Mouse (Mus musculus) hindbrain, embryonic 10.5 days (tissue): ENCODE results near the gene Gm49510. TPM values are rescaled to one million over a fixed set of nuclear protein-coding genes. Genes with fewer than 3 reads are reported as not detected.

Experiments
- DNase-seq: peaks from one replicate; pipeline ENCODE4 v3.0.0-alpha.2; 2017; ENCODE audit warnings: low spot score
- H3K27ac ChIP-seq: fragments of 300-500 bp; sonication (generic); 2 replicates; pipeline ENCODE4 v1.5.1; 2016; ENCODE audit warnings: mild to moderate bottlenecking, moderate library complexity
- H3K27me3 ChIP-seq: fragments of 300-500 bp; sonication (generic); 2 replicates; pipeline ENCODE4 v1.6.1; 2016; ENCODE audit warnings: mild to moderate bottlenecking; ENCODE audit not compliant: poor library complexity, insufficient read depth, severe bottlenecking
- H3K36me3 ChIP-seq: fragments of 300-500 bp; sonication (generic); 2 replicates; pipeline ENCODE4 v1.6.1; 2016; ENCODE audit warnings: mild to moderate bottlenecking, moderate library complexity
- H3K4me1 ChIP-seq: fragments of 300-500 bp; sonication (generic); replicated peaks from 2 replicates; pipeline ENCODE4 v1.6.1; 2016; ENCODE audit warnings: mild to moderate bottlenecking
- H3K4me3 ChIP-seq: fragments of 300-500 bp; sonication (generic); 2 replicates; pipeline ENCODE4 v1.5.1; 2016; ENCODE audit warnings: mild to moderate bottlenecking, moderate library complexity
- H3K9me3 ChIP-seq: fragments of 300-500 bp; sonication (generic); 2 replicates; pipeline ENCODE4 v1.6.1; 2016; ENCODE audit warnings: mild to moderate bottlenecking, moderate library complexity
- WGBS: fragments of 180-500 bp; shearing (Covaris S2); methylation state at CpG from one replicate; pipeline ENCODE4 v1.1.7; 2016; 5-methylcytosine and 5-hydroxymethylcytosine counted together
- polyA plus RNA-seq: library from polyadenylated mRNA; unstranded; fragments of >200 nt; fragmentation: Nextera tagmentation; extraction: Ambion mirVana; gene quantifications from 2 replicates; pipeline ENCODE4 v1.2.1, GENCODE M21; 2016

Gm49510 gene
- 0.29 and 0.38 TPM in 2 replicates for polyA plus RNA-seq

- H3K4me1 ChIP-seq: peaks cover 72% of the 10 kb centered on the region
- H3K36me3 ChIP-seq: peaks cover 25% of the 10 kb centered on the region
- H3K27ac ChIP-seq: peak within 1 kb of the TSS; percentile 86
- peak within 1 kb of the TSS; percentile 72 for H3K4me3 ChIP-seq
- H3K9me3 ChIP-seq: no peaks in the 10 kb centered on the region
- no peak for DNase-seq
- peaks cover 19% of the 10 kb centered on the region for H3K27me3 ChIP-seq
- WGBS: 1% methylated on average over 20 of the region's 20 CpGs
Observed at GRCm38 (mm10) chr15:78899409-78899739, at the start of gene Gm49510. Gm49510 (plus strand) TSS chr15:78899667.

GRCm38 (mm10) chr15:78850059-78850824 is 49.2 kb upstream of the Gm49510 start:
- H3K27ac ChIP-seq: peak overlapping the region; percentile 59; the same call in 1 of the 2 replicates
- 72% methylated on average over 15 of the region's 15 CpGs for WGBS
- no peaks in the 10 kb centered on the region for H3K9me3 ChIP-seq
- peaks cover 50% of the 10 kb centered on the region for H3K4me1 ChIP-seq
- peaks cover 33% of the 10 kb centered on the region for H3K27me3 ChIP-seq
- no peak overlapping the region for H3K4me3 ChIP-seq
- 0 out of 2 replicates have a peak, but pooled peaks cover 6% of the 10 kb centered on the region for H3K36me3 ChIP-seq
- no peak for DNase-seq

- no peak overlapping the region for H3K4me3 ChIP-seq
- H3K9me3 ChIP-seq: no peaks in the 10 kb centered on the region
- 0 out of 2 replicates have a peak, but pooled peaks cover 6% of the 10 kb centered on the region for H3K36me3 ChIP-seq
- H3K27me3 ChIP-seq: peaks cover 30% of the 10 kb centered on the region
- 73% methylated on average over 6 of the region's 6 CpGs for WGBS
- no peak overlapping the region for H3K27ac ChIP-seq
- no peak for DNase-seq
- H3K4me1 ChIP-seq: peaks cover 43% of the 10 kb centered on the region
Observed at GRCm38 (mm10) chr15:78850944-78851343, 48.5 kb upstream of the Gm49510 start.

GRCm38 (mm10) chr15:78851505-78852153 is 47.8 kb upstream of the Gm49510 start:
- H3K4me1 ChIP-seq: peaks cover 37% of the 10 kb centered on the region
- H3K9me3 ChIP-seq: no peaks in the 10 kb centered on the region
- 18% methylated on average over 13 of the region's 13 CpGs for WGBS
- peak; percentile 91 for DNase-seq
- peak overlapping the region; percentile 29 for H3K4me3 ChIP-seq
- H3K27ac ChIP-seq: peak overlapping the region; percentile 56
- H3K36me3 ChIP-seq: 0 out of 2 replicates have a peak, but pooled peaks cover 6% of the 10 kb centered on the region
- H3K27me3 ChIP-seq: peaks cover 30% of the 10 kb centered on the region

GRCm38 (mm10) chr15:78855303-78855965 is 44.0 kb upstream of the Gm49510 start, which contains the start of gene Lgals2:
Lgals2 (minus strand) TSS chr15:78855529.
- no peaks in the 10 kb centered on the region for H3K36me3 ChIP-seq
- H3K27me3 ChIP-seq: peaks cover 14% of the 10 kb centered on the region
- 80% methylated on average over 8 of the region's 8 CpGs for WGBS
- H3K27ac ChIP-seq: no peak within 1 kb of the TSS
- peaks cover 33% of the 10 kb centered on the region for H3K4me1 ChIP-seq
- no peaks in the 10 kb centered on the region for H3K9me3 ChIP-seq
- DNase-seq: no peak
- no peak within 1 kb of the TSS for H3K4me3 ChIP-seq

GRCm38 (mm10) chr15:78857009-78857408 is 42.5 kb upstream of the Gm49510 start:
- Histone ChIP-seq H3K27ac (no peak overlapping the region), H3K9me3 (no peaks in the 10 kb centered on the region), H3K4me1 (peaks cover 17% of the 10 kb centered on the region), H3K4me3 (no peak overlapping the region), H3K36me3 (no peaks in the 10 kb centered on the region), H3K27me3 (peaks cover 4% of the 10 kb centered on the region)
- 87% methylated on average over 7 of the region's 7 CpGs for WGBS
- DNase-seq: no peak

DNA sequence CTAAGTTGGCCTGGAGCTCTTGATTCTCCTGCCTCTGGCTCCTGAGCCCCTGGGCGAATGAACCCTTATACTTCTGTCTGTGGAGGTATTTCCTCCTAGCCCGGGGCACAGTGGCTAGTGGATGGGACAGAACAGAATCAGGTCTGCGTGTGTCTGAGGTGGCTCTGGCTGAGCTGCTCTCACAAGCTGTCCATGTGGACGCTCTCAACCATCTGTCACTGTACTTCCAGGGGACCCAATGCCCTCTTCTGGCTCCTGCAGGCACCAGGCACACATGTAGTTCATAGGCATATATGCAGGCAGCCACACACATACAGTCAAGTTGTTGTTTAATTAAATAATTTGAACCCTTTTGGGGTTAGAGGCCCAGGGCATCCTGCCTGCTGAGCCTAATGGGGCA is 40.2 kb upstream of the Gm49510 start:
- Histone ChIP-seq H3K27ac (peak overlapping the region; percentile 59), H3K27me3 (no peaks in the 10 kb centered on the region), H3K36me3 (no peaks in the 10 kb centered on the region), H3K4me3 (no peak overlapping the region), H3K9me3 (no peaks in the 10 kb centered on the region), H3K4me1 (peaks cover 24% of the 10 kb centered on the region)
- DNase-seq: no peak
- WGBS: 77% methylated on average over 4 of the region's 4 CpGs

- peak overlapping the region; percentile 59 for H3K27ac ChIP-seq
- H3K27me3 ChIP-seq: no peaks in the 10 kb centered on the region
- no peak for DNase-seq
- H3K9me3 ChIP-seq: no peaks in the 10 kb centered on the region
- WGBS: 71% methylated on average over 6 of the region's 6 CpGs
- no peaks in the 10 kb centered on the region for H3K36me3 ChIP-seq
- H3K4me3 ChIP-seq: no peak overlapping the region
- peaks cover 24% of the 10 kb centered on the region for H3K4me1 ChIP-seq
Observed at GRCm38 (mm10) chr15:78859714-78860113, 39.8 kb upstream of the Gm49510 start.

GRCm38 (mm10) chr15:78862280-78862679 is 37.2 kb upstream of the Gm49510 start:
- 89% methylated on average over 5 of the region's 5 CpGs for WGBS
- peaks cover 24% of the 10 kb centered on the region for H3K4me1 ChIP-seq
- DNase-seq: no peak
- no peak overlapping the region for H3K4me3 ChIP-seq
- H3K27ac ChIP-seq: no peak overlapping the region
- no peaks in the 10 kb centered on the region for H3K27me3 ChIP-seq
- H3K36me3 ChIP-seq: no peaks in the 10 kb centered on the region
- H3K9me3 ChIP-seq: no peaks in the 10 kb centered on the region

GRCm38 (mm10) chr15:78863154-78863553 is 36.3 kb upstream of the Gm49510 start:
- DNase-seq: no peak
- no peaks in the 10 kb centered on the region for H3K27me3 ChIP-seq
- H3K36me3 ChIP-seq: no peaks in the 10 kb centered on the region
- 82% methylated on average over 2 of the region's 2 CpGs for WGBS
- no peak overlapping the region for H3K4me3 ChIP-seq
- no peak overlapping the region for H3K27ac ChIP-seq
- no peaks in the 10 kb centered on the region for H3K9me3 ChIP-seq
- peaks cover 22% of the 10 kb centered on the region for H3K4me1 ChIP-seq

DNA sequence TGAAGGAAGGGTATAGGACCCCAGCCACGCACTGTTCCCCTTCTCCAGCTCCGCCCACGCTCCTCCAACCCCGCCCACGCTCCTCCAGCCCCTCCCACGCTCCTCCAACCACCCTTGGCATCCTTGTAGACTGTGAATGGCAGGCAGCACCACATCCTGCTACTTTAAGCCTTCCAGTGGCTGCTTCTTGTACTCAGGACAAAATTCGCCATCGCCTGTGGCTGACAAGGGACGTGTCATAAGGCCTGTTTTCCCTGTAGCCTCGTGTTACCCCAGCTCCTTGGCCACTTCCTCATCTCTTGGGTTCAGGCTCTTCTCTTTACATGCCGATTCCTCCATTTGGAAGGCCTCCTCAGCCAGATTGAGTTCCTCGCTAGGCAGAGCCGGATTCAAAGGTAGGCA is 35.6 kb upstream of the Gm49510 start:
- no peaks in the 10 kb centered on the region for H3K9me3 ChIP-seq
- H3K36me3 ChIP-seq: no peaks in the 10 kb centered on the region
- H3K27me3 ChIP-seq: no peaks in the 10 kb centered on the region
- no peak for DNase-seq
- H3K4me3 ChIP-seq: no peak overlapping the region
- H3K4me1 ChIP-seq: peaks cover 25% of the 10 kb centered on the region
- WGBS: 44% methylated on average over 13 of the region's 13 CpGs
- H3K27ac ChIP-seq: 0 out of 2 replicates have a peak overlapping the region, but pooled peaks have one; percentile 36

DNA sequence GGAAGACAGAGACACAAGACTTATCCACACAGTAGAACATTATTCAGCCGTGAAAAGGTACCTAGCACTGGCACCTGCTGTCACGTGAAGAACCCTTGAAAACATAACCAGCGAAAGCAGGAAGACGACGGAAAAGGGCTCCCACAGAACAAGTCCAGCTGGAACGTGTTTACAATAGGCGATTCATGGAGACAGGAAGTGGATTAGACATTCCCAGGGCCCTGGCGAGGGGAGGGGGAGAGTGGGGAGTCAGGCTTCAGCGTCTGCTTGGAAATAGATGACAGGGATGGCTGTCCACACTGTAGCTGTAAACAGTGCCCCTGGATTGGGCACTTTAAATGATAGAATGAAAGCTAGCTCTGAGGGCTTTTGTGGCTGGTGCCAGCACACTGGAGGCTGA is 31.1 kb upstream of the Gm49510 start:
- Histone ChIP-seq H3K4me3 (no peak overlapping the region), H3K36me3 (no peaks in the 10 kb centered on the region), H3K27ac (peak overlapping the region; percentile 81), H3K9me3 (no peaks in the 10 kb centered on the region), H3K4me1 (peaks cover 32% of the 10 kb centered on the region), H3K27me3 (no peaks in the 10 kb centered on the region)
- peak; percentile 60 for DNase-seq
- 31% methylated on average over 9 of the region's 9 CpGs for WGBS

DNA sequence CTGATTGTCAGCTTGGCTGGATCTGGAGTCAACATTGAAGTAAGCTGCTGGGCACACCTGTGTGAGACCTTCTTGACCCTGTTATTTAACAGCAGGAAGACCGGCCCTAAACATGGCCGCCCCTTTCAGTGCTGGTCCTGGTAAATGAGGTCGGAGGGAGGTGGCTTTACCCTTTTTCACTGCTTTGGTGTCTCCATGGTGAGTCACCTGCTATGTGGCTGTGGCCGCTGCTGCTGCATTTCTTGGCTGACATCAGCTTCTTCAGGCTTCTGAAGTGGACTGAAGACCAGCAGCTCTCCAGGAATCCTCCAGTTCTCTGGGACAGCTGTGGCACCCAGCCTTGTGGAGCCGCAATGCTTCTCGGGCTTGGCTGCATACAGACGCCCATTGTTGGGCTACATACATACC is 30.6 kb upstream of the Gm49510 start:
- Histone ChIP-seq H3K9me3 (no peaks in the 10 kb centered on the region), H3K27me3 (no peaks in the 10 kb centered on the region), H3K27ac (peak overlapping the region; percentile 81), H3K4me3 (no peak overlapping the region), H3K4me1 (peaks cover 31% of the 10 kb centered on the region), H3K36me3 (no peaks in the 10 kb centered on the region)
- peak; percentile 30 for DNase-seq
- 57% methylated on average over 7 of the region's 7 CpGs for WGBS
